Mouse (Mus musculus) monocyte, adult 59 days (primary cell): ENCODE data around the gene Nt5c. TPM values are rescaled to one million over a fixed set of nuclear protein-coding genes. Genes with fewer than 3 reads are reported as not detected.

Experiments
- total RNA-seq, 2 experiments: library from RNA; stranded (reverse); gene quantifications; one replicate each; pipeline ENCODE4 v1.2.4; 2023

Nt5c gene
- 10 to 100 TPM; 91.6 to 94.8 TPM for total RNA-seq

GRCm38 (mm10) chr11:115491356-115492083 lies at the start of gene Nt5c:
Gene Nt5c (minus strand): TSS chr11:115491862.

GRCm38 (mm10) chr11:115536038-115536681 lies 44.5 kb upstream of the Nt5c start, which contains the start of gene Sumo2:
Gene Sumo2 (minus strand): TSS chr11:115536276.

GRCm38 (mm10) chr11:115514238-115514663 lies 22.6 kb upstream of the Nt5c start, which contains the start of gene Jpt1:
Gene Jpt1 (minus strand): TSS chr11:115514387.

GRCm38 (mm10) chr11:115475025-115475757 lies 16.5 kb downstream of the Nt5c start, which contains the start of gene Armc7:
Gene Armc7 (plus strand): TSS chr11:115475667.

GRCm38 (mm10) chr11:115462243-115462891 lies 29.3 kb downstream of the Nt5c start, which contains the start of gene Slc16a5:
Gene Slc16a5 (plus strand): TSS chr11:115462474.

Other genes with a start within 250 kb of the Nt5c start
- gene Grin2c, start 224.6 kb downstream of the Nt5c start, total RNA-seq: not detected
- 10 to 100 TPM; 10.6 to 12.1 TPM for gene Fdxr, start 214.8 kb downstream of the Nt5c start, total RNA-seq
- gene Fads6, start 194.2 kb downstream of the Nt5c start, total RNA-seq: 1 to 10 TPM; 1.2 to 1.4 TPM
- not detected for gene Otop2, start 184.7 kb downstream of the Nt5c start, total RNA-seq
- gene Ush1g, start 169.8 kb downstream of the Nt5c start, total RNA-seq: not detected
- gene Otop3, start 157.1 kb downstream of the Nt5c start, total RNA-seq: not detected
- gene Hid1, start 124.1 kb downstream of the Nt5c start, total RNA-seq: under 1 TPM; 0.45 to 0.73 TPM
- under 1 TPM; 0.21 to 0.36 TPM for gene Cdr2l, start 109.9 kb downstream of the Nt5c start, total RNA-seq
- 10 to 100 TPM; 51.8 to 56.5 TPM for gene Mrpl58, start 88.1 kb downstream of the Nt5c start, total RNA-seq
- gene Atp5h, start 71.9 kb downstream of the Nt5c start, total RNA-seq: 100 to 1,000 TPM; 227 to 243 TPM
- gene Kctd2, start 71.7 kb downstream of the Nt5c start, total RNA-seq: 10 to 100 TPM; 33.9 to 34.2 TPM
- not detected for gene Trim80, start 51.3 kb downstream of the Nt5c start, total RNA-seq
- under 1 TPM in 1 of 2 experiments, not detected in 1; 0.21 TPM for gene Slc16a5, start 29.4 kb downstream of the Nt5c start, total RNA-seq
- 10 to 100 TPM; 31.8 to 35.1 TPM for gene Armc7, start 16.2 kb downstream of the Nt5c start, total RNA-seq
- 100 to 1,000 TPM; 177 to 178 TPM for gene Jpt1, start 22.5 kb upstream of the Nt5c start, total RNA-seq
- 100 to 1,000 TPM; 185 to 191 TPM for gene Sumo2, start 44.4 kb upstream of the Nt5c start, total RNA-seq
- 10 to 100 TPM; 32.4 to 40.1 TPM for gene Nup85, start 72.6 kb upstream of the Nt5c start, total RNA-seq
- 10 to 100 TPM; 19.5 to 22.1 TPM for gene Mrps7, start 112.1 kb upstream of the Nt5c start, total RNA-seq
- 10 to 100 TPM; 74.0 to 86.5 TPM for gene Gga3, start 112.2 kb upstream of the Nt5c start, total RNA-seq
- 10 to 100 TPM; 42.1 to 46.5 TPM for gene Mif4gd, start 121.1 kb upstream of the Nt5c start, total RNA-seq
- 10 to 100 TPM; 36.3 to 40.4 TPM for gene Slc25a19, start 136.4 kb upstream of the Nt5c start, total RNA-seq
- 100 to 1,000 TPM; 226 to 238 TPM for gene Grb2, start 216.7 kb upstream of the Nt5c start, total RNA-seq